Mouse (Mus musculus): Measurements from ENCODE around the gene Snca. TPM values are rescaled to one million over a fixed set of nuclear protein-coding genes. Genes with fewer than 3 reads are reported as not detected.
"Not testable (repeated sequence)": the region's sequence is repeated elsewhere in the genome, so short reads cannot be mapped to it uniquely, and the experiment has no call there.

The Snca gene
- polyA plus RNA-seq, 1 experiment from 2014 or later = 43.3 TPM

- not testable (repeated sequence) for H3K27ac ChIP-seq; H3K27me3 ChIP-seq; H3K36me3 ChIP-seq; H3K4me3 ChIP-seq; H3K9me3 ChIP-seq (replicated peaks); H3K4me1 ChIP-seq; H3K4me2 ChIP-seq (replicated peaks); ATAC-seq (ENCODE audit: low FRiP score); H3K9ac ChIP-seq
- WGBS = 82% methylated on average over 4 of the region's 4 CpGs
Measured at GRCm38 (mm10) chr6:60687048-60687447, 142.6 kb downstream of the Snca start.

GRCm38 (mm10) chr6:60682233-60682632 lies 147.4 kb downstream of the Snca start:
- ATAC-seq (ENCODE audit: low FRiP score) = no peak
- 56% methylated on average over 4 of the region's 4 CpGs for WGBS
- H3K4me3 ChIP-seq = no peak overlapping the region

More at GRCm38 (mm10) chr6:60682233-60682632, 147.4 kb downstream of the Snca start:
- H3K9ac ChIP-seq = no peak overlapping the region
- H3K4me2 ChIP-seq (replicated peaks) = no peak overlapping the region
- H3K27ac ChIP-seq = no peak overlapping the region
- H3K36me3 ChIP-seq = no peaks in the 10 kb centered on the region
- H3K27me3 ChIP-seq = no peaks in the 10 kb centered on the region
- H3K4me1 ChIP-seq = no peaks in the 10 kb centered on the region
- no peaks in the 10 kb centered on the region for H3K9me3 ChIP-seq (replicated peaks)

Other genes with a start within 250 kb of the Snca start
- 6.0 and 6.5 TPM in 2 replicates for gene Mmrn1, start 95.1 kb upstream of the Snca start, polyA plus RNA-seq (2016; fragmentation: Nextera tagmentation; extraction: Ambion mirVana)

Measured in hindbrain, embryonic 12.5 days (tissue).